Mouse (Mus musculus) limb, embryonic 13.5 days (tissue): ENCODE measurements around the gene Adgrf5. TPM values are rescaled to one million over a fixed set of nuclear protein-coding genes. Genes with fewer than 3 reads are reported as not detected.
"Not testable (repeated sequence)": the region's sequence is repeated elsewhere in the genome, so short reads cannot be mapped to it uniquely, and the experiment has no call there.

ENCODE experiments used
- ATAC-seq: fragments of 200-750 bp; cut with Nextera tagmentation; 2 replicates; pipeline ENCODE4 v1.8.0; 2017; ENCODE audit warnings: low read depth, moderate number of reproducible peaks, moderate TSS enrichment; ENCODE audit not compliant: low FRiP score
- H3K27ac ChIP-seq: fragments of 300-500 bp; sonication (generic); 2 replicates; pipeline ENCODE4 v1.5.1; 2015; ENCODE audit warnings: inconsistent platforms, mild to moderate bottlenecking, moderate library complexity
- H3K27me3 ChIP-seq: fragments of 300-500 bp; sonication (generic); 2 replicates; pipeline ENCODE4 v1.6.1; 2015; ENCODE audit warnings: mild to moderate bottlenecking, inconsistent platforms
- H3K36me3 ChIP-seq: fragments of 300-500 bp; sonication (generic); 2 replicates; pipeline ENCODE4 v1.6.1; 2015; ENCODE audit warnings: inconsistent platforms, mild to moderate bottlenecking, moderate library complexity
- H3K4me1 ChIP-seq: fragments of 300-500 bp; sonication (generic); 2 replicates; pipeline ENCODE4 v1.6.1; 2015; ENCODE audit warnings: inconsistent platforms
- H3K4me2 ChIP-seq: fragments of 300-500 bp; sonication (generic); replicated peaks from 2 replicates; pipeline ENCODE4 v1.6.1; 2015; ENCODE audit warnings: inconsistent platforms, mild to moderate bottlenecking, moderate library complexity
- H3K4me3 ChIP-seq: fragments of 300-500 bp; sonication (generic); 2 replicates; pipeline ENCODE4 v1.5.1; 2015; ENCODE audit warnings: moderate library complexity, mild to moderate bottlenecking, inconsistent platforms
- H3K9ac ChIP-seq: fragments of 300-500 bp; sonication (generic); 2 replicates; pipeline ENCODE4 v1.6.1; 2015; ENCODE audit warnings: mild to moderate bottlenecking, inconsistent platforms
- H3K9me3 ChIP-seq: fragments of 300-500 bp; sonication (generic); 2 replicates; pipeline ENCODE4 v1.6.1; 2016; ENCODE audit warnings: inconsistent platforms
- WGBS: fragments of 180-500 bp; shearing (Covaris S2); methylation state at CpG from one replicate; pipeline ENCODE4 v1.1.7; 2015; 5-methylcytosine and 5-hydroxymethylcytosine counted together
- polyA plus RNA-seq: library from polyadenylated mRNA; unstranded; fragments of >200 nt; fragmentation: Nextera tagmentation; extraction: Ambion mirVana; gene quantifications from 2 replicates; pipeline ENCODE4 v1.2.1, GENCODE M21; 2015

Gene Adgrf5
- polyA plus RNA-seq: 9.0 and 11.6 TPM in 2 replicates

- Histone ChIP-seq H3K9me3 (no peaks in the 10 kb centered on the region), H3K4me1 (peaks cover 13% of the 10 kb centered on the region), H3K27ac (peak within 1 kb of the TSS; percentile 1; the same call in 1 of the 2 replicates), H3K4me3 (peak within 1 kb of the TSS; percentile 20), H3K4me2 (peak within 1 kb of the TSS; percentile 37), H3K27me3 (no peaks in the 10 kb centered on the region), H3K36me3 (no peaks in the 10 kb centered on the region), H3K9ac (no peak within 1 kb of the TSS)
- no peak for ATAC-seq
- 36% methylated on average over 16 of the region's 16 CpGs for WGBS
Observed at GRCm38 (mm10) chr17:43359826-43360619, at the start of gene Adgrf5. Adgrf5 (plus strand) TSS chr17:43360451.

- peak; percentile 3; the same call in 1 of the 2 replicates for ATAC-seq
- WGBS: 60% methylated on average over 7 of the region's 7 CpGs
Observed at GRCm38 (mm10) chr17:43325986-43326671, 34.1 kb upstream of the Adgrf5 start.

GRCm38 (mm10) chr17:43326726-43327700 is 33.2 kb upstream of the Adgrf5 start:
- Histone ChIP-seq H3K27ac (peak overlapping the region; percentile 3; the same call in 1 of the 2 replicates), H3K27me3 (no peaks in the 10 kb centered on the region), H3K9me3 (peaks cover 7% of the 10 kb centered on the region; the same call in 1 of the 2 replicates), H3K4me3 (peak overlapping the region; percentile 38), H3K9ac (peak overlapping the region; percentile 59), H3K4me1 (0 out of 2 replicates have a peak, but pooled peaks cover 7% of the 10 kb centered on the region), H3K4me2 (peak overlapping the region; percentile 68), H3K36me3 (no peaks in the 10 kb centered on the region)
- 17% methylated on average over 29 of the region's 29 CpGs for WGBS
- peak; percentile 88 for ATAC-seq

More at GRCm38 (mm10) chr17:43325986-43326671, 34.1 kb upstream of the Adgrf5 start:
- Histone ChIP-seq H3K9me3 (peaks cover 7% of the 10 kb centered on the region; the same call in 1 of the 2 replicates), H3K4me3 (peak overlapping the region; percentile 38; the same call in 1 of the 2 replicates), H3K4me1 (0 out of 2 replicates have a peak, but pooled peaks cover 7% of the 10 kb centered on the region), H3K27ac (no peak overlapping the region), H3K4me2 (peak overlapping the region; percentile 68), H3K27me3 (no peaks in the 10 kb centered on the region), H3K9ac (no peak overlapping the region), H3K36me3 (no peaks in the 10 kb centered on the region)

- 85% methylated on average over 6 of the region's 6 CpGs for WGBS
- ATAC-seq: no peak
- Histone ChIP-seq H3K36me3 (no peaks in the 10 kb centered on the region), H3K27ac (no peak overlapping the region), H3K27me3 (no peaks in the 10 kb centered on the region), H3K9me3 (peaks cover 3% of the 10 kb centered on the region; the same call in 1 of the 2 replicates), H3K4me3 (no peak overlapping the region), H3K4me2 (no peak overlapping the region), H3K4me1 (peaks cover 12% of the 10 kb centered on the region; the same call in 1 of the 2 replicates), H3K9ac (no peak overlapping the region)
Observed at GRCm38 (mm10) chr17:43327810-43328209, 32.4 kb upstream of the Adgrf5 start.

- no peaks in the 10 kb centered on the region for H3K9me3 ChIP-seq
- H3K27ac ChIP-seq: no peak overlapping the region
- peaks cover 21% of the 10 kb centered on the region for H3K4me1 ChIP-seq
- H3K4me2 ChIP-seq: no peak overlapping the region
- H3K27me3 ChIP-seq: no peaks in the 10 kb centered on the region
- H3K36me3 ChIP-seq: no peaks in the 10 kb centered on the region
- no peak for ATAC-seq
- no peak overlapping the region for H3K4me3 ChIP-seq
- no peak overlapping the region for H3K9ac ChIP-seq
- 86% methylated on average over 4 of the region's 4 CpGs for WGBS
Observed at GRCm38 (mm10) chr17:43329216-43329615, 31.0 kb upstream of the Adgrf5 start.

GRCm38 (mm10) chr17:43329761-43330183 is 30.5 kb upstream of the Adgrf5 start:
- no peak for ATAC-seq
- Histone ChIP-seq H3K9me3 (no peaks in the 10 kb centered on the region), H3K36me3 (no peaks in the 10 kb centered on the region), H3K27ac (no peak overlapping the region), H3K27me3 (no peaks in the 10 kb centered on the region), H3K4me1 (peaks cover 22% of the 10 kb centered on the region), H3K4me2 (no peak overlapping the region), H3K9ac (no peak overlapping the region), H3K4me3 (no peak overlapping the region)
- WGBS: 86% methylated on average over 7 of the region's 7 CpGs

GRCm38 (mm10) chr17:43332686-43333085 is 27.6 kb upstream of the Adgrf5 start:
- Histone ChIP-seq H3K4me1 (peaks cover 15% of the 10 kb centered on the region), H3K27ac (no peak overlapping the region), H3K9me3 (no peaks in the 10 kb centered on the region), H3K9ac (no peak overlapping the region), H3K27me3 (no peaks in the 10 kb centered on the region), H3K36me3 (no peaks in the 10 kb centered on the region), H3K4me2 (no peak overlapping the region), H3K4me3 (no peak overlapping the region)
- ATAC-seq: no peak
- WGBS: 71% methylated on average over 5 of the region's 5 CpGs

GRCm38 (mm10) chr17:43334074-43334473 is 26.2 kb upstream of the Adgrf5 start:
- ATAC-seq: no peak
- Histone ChIP-seq H3K4me2 (no peak overlapping the region), H3K4me3 (no peak overlapping the region), H3K9me3 (no peaks in the 10 kb centered on the region), H3K4me1 (peaks cover 15% of the 10 kb centered on the region), H3K9ac (no peak overlapping the region), H3K27me3 (no peaks in the 10 kb centered on the region), H3K27ac (no peak overlapping the region), H3K36me3 (no peaks in the 10 kb centered on the region)
- 45% methylated on average over 9 of the region's 9 CpGs for WGBS

- H3K27me3 ChIP-seq: no peaks in the 10 kb centered on the region
- H3K4me2 ChIP-seq: no peak overlapping the region
- H3K27ac ChIP-seq: no peak overlapping the region
- ATAC-seq: no peak
- no peak overlapping the region for H3K4me3 ChIP-seq
- peaks cover 12% of the 10 kb centered on the region; the same call in 1 of the 2 replicates for H3K4me1 ChIP-seq
- H3K9me3 ChIP-seq: no peaks in the 10 kb centered on the region
- H3K9ac ChIP-seq: no peak overlapping the region
- 81% methylated on average over 2 of the region's 2 CpGs for WGBS
- no peaks in the 10 kb centered on the region for H3K36me3 ChIP-seq
Observed at GRCm38 (mm10) chr17:43337643-43338042, 22.6 kb upstream of the Adgrf5 start.

- no peaks in the 10 kb centered on the region for H3K27me3 ChIP-seq
- 85% methylated on average over 3 of the region's 3 CpGs for WGBS
- peaks cover 10% of the 10 kb centered on the region; the same call in 1 of the 2 replicates for H3K4me1 ChIP-seq
- H3K36me3 ChIP-seq: no peaks in the 10 kb centered on the region
- H3K9ac ChIP-seq: no peak overlapping the region
- H3K27ac ChIP-seq: no peak overlapping the region
- no peak overlapping the region for H3K4me3 ChIP-seq
- no peaks in the 10 kb centered on the region for H3K9me3 ChIP-seq
- no peak overlapping the region for H3K4me2 ChIP-seq
- ATAC-seq: no peak
Observed at GRCm38 (mm10) chr17:43338279-43338678, 22.0 kb upstream of the Adgrf5 start.

- H3K36me3 ChIP-seq, H3K4me1 ChIP-seq, ATAC-seq, H3K9me3 ChIP-seq, H3K4me2 ChIP-seq, H3K4me3 ChIP-seq, H3K27ac ChIP-seq, H3K27me3 ChIP-seq, H3K9ac ChIP-seq: not testable (repeated sequence)
- 92% methylated on average over 2 of the region's 2 CpGs for WGBS
Observed at GRCm38 (mm10) chr17:43346499-43346898, 13.8 kb upstream of the Adgrf5 start.
